Mouse (Mus musculus): ENCODE data around the gene Cc2d2a. TPM values are rescaled to one million over a fixed set of nuclear protein-coding genes. Genes with fewer than 3 reads are reported as not detected.
A peak's percentile ranks its signal among the peaks of the same experiment; 100 is the strongest.

Cc2d2a gene
- 10.5 and 11.7 TPM in 2 replicates for polyA plus RNA-seq (2015; fragmentation: Nextera tagmentation; extraction: Ambion mirVana)

DNA sequence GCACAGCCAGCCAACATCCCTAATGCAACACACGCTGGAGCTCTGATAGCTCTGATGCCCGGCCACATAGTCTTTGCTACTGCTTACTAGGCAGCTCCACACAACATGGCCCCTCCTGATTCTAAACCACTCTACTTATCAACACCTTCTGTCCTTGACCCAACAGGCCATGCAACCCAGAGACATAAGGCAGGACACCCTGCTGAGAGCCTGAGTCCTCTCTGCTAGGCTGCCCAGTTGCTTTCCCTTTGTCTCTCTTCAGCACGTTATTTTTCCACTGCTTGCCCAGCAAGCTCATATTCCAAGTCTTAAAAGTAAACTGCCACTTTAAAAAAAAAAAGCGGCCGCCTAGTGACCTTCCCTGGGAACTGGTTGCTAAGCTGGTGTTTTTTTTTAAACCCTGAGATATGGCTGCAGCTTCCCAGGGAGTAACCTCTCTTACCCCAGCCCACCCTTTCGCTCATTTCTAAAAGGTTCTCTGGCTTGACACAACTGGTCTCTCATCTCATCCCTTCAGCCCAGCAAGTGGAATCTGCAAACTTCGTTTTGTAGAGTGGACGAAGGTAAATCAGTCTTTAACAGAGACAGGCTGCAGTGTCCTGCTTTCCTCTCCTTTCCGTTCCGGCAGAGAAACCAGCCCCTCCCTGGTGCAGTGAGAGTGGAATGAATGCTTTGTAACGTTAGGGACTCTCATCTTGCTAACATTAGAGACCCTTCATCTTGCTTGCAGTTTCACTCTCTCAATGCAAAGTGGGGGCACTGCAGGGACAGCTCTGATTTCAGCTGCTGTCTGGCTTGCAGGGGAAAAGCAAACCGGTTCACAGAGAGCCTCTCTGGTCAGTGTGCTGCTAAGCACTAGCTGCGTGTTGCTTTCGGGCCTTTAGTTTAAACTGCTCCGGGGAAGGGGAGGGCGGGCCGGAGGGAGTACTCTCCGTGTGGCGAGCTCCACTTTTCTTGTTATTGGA lies at the start of gene Cc2d2a:
TSS of gene Cc2d2a (plus strand) at position 350 of the 965 bp plus-strand sequence.
- no peaks in the 10 kb centered on the region for H3K36me3 ChIP-seq
- H3K4me1 ChIP-seq: peaks cover 23% of the 10 kb centered on the region
- peak within 1 kb of the TSS; percentile 47 for H3K4me3 ChIP-seq (replicated peaks)
- peak; percentile 75 for ATAC-seq (ENCODE audit: insufficient read depth, low FRiP score, low read depth)
- H3K27ac ChIP-seq: peak within 1 kb of the TSS; percentile 90
- H3K9ac ChIP-seq: peak within 1 kb of the TSS; percentile 41
- no peaks in the 10 kb centered on the region for H3K9me3 ChIP-seq
- peak within 1 kb of the TSS; percentile 52 for H3K4me2 ChIP-seq
- H3K27me3 ChIP-seq (replicated peaks): no peaks in the 10 kb centered on the region
- 5% methylated on average over 19 of the region's 19 CpGs for WGBS

DNA sequence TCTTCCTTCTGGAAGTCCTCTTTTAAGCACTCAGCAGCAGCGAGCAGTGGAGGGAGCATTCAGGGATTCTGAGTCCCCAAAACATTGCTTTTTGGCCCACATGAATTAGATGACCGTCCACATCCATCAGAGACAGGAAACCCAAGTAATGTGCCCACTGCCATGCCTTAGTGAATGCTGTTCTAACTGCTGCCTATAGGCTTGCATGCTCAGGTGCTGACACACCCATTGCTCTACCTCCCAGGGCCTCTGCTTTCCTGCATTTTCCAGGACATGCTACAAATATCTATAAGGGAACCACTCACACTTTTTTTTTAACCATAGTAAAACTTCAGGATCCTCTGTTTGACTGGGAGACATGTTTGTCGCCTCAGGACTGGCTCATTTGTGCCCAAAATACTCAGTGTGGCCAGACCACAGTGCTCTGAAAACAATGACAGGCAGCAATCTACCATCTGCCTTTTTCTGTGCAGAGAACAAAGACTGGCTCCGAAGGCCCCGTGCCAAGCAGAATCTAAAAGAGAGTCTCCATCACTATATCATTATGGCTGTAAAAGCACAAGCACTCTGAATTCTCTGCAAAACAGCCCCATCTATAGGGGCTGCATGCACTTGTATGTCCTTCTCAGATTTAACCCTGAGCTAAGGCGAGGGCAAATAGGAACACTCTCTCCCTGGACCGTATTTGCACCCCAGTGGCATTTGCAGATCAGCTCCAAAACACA lies 40.4 kb upstream of the Cc2d2a start:
- no peak overlapping the region for H3K4me2 ChIP-seq
- H3K9me3 ChIP-seq: no peaks in the 10 kb centered on the region
- H3K27me3 ChIP-seq (replicated peaks): no peaks in the 10 kb centered on the region
- no peak overlapping the region for H3K4me3 ChIP-seq (replicated peaks)
- H3K9ac ChIP-seq: no peak overlapping the region
- no peaks in the 10 kb centered on the region for H3K4me1 ChIP-seq
- no peak overlapping the region for H3K27ac ChIP-seq
- H3K36me3 ChIP-seq: no peaks in the 10 kb centered on the region
- no peak for ATAC-seq (ENCODE audit: insufficient read depth, low FRiP score, low read depth)
- 67% methylated on average over 7 of the region's 7 CpGs for WGBS

DNA sequence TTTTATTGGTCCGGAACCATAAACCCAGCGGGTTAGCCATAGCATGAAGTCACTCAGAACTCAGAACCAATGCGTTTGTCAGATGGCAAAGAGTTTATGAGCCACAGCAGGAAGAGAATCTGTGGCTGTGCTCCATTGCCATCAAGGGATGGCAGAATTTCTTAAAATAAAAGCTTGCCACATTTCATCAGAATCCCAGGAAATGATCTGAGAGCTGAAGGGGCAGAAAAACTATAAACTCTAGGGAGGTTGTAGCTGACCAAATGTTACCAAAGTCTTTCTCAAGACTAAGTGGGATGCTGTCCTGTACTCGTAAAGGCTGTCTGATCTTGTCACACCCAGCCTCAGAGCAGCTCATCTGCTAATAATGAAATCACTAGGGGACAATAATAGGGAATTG lies 36.7 kb upstream of the Cc2d2a start:
- Histone ChIP-seq H3K4me2 (no peak overlapping the region), H3K9me3 (no peaks in the 10 kb centered on the region), H3K27ac (no peak overlapping the region), H3K27me3 (replicated peaks) (no peaks in the 10 kb centered on the region), H3K4me1 (no peaks in the 10 kb centered on the region), H3K4me3 (replicated peaks) (no peak overlapping the region), H3K36me3 (no peaks in the 10 kb centered on the region), H3K9ac (no peak overlapping the region)
- WGBS: 75% methylated on average over 4 of the region's 4 CpGs
- ATAC-seq (ENCODE audit: insufficient read depth, low FRiP score, low read depth): no peak

DNA sequence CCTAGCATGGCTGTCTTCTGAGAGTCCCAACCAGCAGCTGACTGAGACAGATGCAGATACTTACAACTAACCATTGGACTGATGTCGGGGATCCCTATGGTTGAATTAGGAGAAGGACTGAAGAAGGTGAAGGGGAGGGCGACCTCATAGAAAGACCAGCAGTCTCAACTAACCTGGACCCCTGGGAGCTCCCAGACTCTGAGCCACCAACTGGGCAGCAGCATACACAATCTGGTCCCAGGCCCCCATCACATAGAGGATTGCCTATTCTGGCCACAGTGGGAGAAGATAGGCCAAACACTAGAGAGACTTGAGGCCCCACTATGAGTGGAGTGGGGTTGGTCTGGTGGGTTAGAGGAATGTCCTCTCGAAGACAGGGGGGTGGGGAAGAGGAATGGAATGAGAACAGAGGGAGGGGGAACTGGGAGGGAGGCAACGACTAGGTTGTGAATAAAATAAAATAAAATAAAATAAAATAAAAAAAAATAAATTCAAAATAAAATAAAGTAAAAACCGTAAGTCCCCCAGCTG lies 28.0 kb upstream of the Cc2d2a start:
- H3K9ac ChIP-seq: no peak overlapping the region
- no peaks in the 10 kb centered on the region for H3K4me1 ChIP-seq
- no peak for ATAC-seq (ENCODE audit: insufficient read depth, low FRiP score, low read depth)
- no peak overlapping the region for H3K27ac ChIP-seq
- H3K27me3 ChIP-seq (replicated peaks): no peaks in the 10 kb centered on the region
- H3K4me2 ChIP-seq: no peak overlapping the region
- H3K36me3 ChIP-seq: no peaks in the 10 kb centered on the region
- H3K4me3 ChIP-seq (replicated peaks): no peak overlapping the region
- 84% methylated on average over 5 of the region's 5 CpGs for WGBS
- H3K9me3 ChIP-seq: no peaks in the 10 kb centered on the region

DNA sequence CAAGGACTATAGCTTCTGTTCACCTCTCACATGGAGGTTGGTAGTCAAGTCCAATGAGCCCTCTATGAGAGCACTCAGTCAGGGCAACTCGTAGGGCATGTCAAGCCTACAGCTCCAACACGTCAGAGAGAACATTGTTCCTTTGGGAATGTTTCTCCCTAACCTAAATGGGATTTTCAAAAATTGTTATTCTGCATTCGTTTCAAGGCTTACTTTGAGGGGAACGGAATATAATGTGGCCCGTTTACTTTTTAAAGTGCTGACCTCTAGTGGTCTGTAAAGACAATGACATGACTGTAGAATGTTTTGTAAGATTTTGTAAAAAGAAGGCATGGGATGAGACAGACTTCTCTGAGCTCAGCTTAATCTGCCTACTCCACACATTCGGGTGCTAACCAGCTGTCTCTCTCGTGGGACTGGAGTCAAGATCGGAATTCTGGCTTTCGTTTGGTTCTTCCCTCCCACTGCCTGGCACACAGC lies 27.5 kb upstream of the Cc2d2a start:
- Histone ChIP-seq H3K9me3 (no peaks in the 10 kb centered on the region), H3K27me3 (replicated peaks) (no peaks in the 10 kb centered on the region), H3K4me1 (no peaks in the 10 kb centered on the region), H3K4me3 (replicated peaks) (no peak overlapping the region), H3K9ac (no peak overlapping the region), H3K27ac (no peak overlapping the region), H3K4me2 (no peak overlapping the region), H3K36me3 (no peaks in the 10 kb centered on the region)
- ATAC-seq (ENCODE audit: insufficient read depth, low FRiP score, low read depth): no peak; the same call in 1 of the 2 replicates
- 28% methylated on average over 9 of the region's 9 CpGs for WGBS

DNA sequence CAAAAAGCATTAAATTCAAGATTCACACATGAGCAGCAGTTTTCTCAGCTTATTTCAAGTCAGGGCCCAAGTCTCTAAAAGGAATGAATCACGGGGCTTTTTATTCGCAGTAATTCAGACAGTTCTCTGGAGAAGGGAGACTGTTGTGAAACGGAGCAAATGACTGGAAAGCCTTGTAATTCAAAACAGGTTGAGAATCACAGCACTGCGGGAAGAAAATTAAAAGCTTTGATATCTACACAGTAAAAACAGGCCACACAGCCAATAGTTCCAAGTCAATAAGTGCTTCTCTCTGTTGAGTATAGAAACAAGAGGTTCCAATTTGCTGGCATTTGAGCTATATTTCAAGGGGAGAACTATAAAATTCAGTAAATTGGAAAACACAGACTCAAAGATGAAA lies 17.1 kb upstream of the Cc2d2a start:
- H3K4me3 ChIP-seq (replicated peaks): no peak overlapping the region
- H3K36me3 ChIP-seq: no peaks in the 10 kb centered on the region
- ATAC-seq (ENCODE audit: insufficient read depth, low FRiP score, low read depth): no peak
- H3K27ac ChIP-seq: no peak overlapping the region
- 69% methylated on average over 4 of the region's 4 CpGs for WGBS
- H3K27me3 ChIP-seq (replicated peaks): no peaks in the 10 kb centered on the region
- no peaks in the 10 kb centered on the region for H3K4me1 ChIP-seq
- no peaks in the 10 kb centered on the region for H3K9me3 ChIP-seq
- H3K9ac ChIP-seq: no peak overlapping the region
- no peak overlapping the region for H3K4me2 ChIP-seq

DNA sequence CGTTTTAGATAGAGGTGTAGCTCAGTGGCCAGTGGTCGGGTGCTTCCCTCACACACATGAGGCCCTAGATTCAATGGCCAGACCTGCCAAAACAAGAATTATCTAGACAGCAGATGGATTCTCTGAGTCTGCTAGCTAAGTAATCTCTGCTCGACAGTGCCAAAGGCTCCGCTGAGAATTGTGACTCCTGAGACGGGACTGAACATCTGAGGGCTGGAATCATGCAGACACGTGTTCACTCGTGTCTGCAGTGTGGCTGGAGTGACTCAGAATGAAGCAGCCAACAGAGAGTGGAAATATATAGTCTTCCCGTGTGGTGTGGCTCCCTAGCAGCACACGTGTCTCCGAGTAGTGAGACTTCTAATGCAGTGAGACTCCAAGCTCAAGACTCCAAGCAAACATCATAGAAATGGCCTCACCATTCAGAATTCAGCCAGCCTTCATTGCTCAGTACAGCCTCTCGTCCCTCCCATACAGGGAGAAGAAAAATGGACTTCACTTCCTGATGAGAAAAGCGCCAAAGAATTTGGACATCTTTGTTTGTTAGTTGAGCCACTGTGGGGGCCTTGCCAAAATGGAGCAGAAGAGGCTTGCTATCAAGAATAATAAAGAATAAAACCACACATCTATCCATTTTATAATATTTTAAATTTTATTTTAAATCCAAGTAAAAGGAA lies 14.9 kb upstream of the Cc2d2a start:
- Histone ChIP-seq H3K27me3 (replicated peaks) (no peaks in the 10 kb centered on the region), H3K4me3 (replicated peaks) (no peak overlapping the region), H3K36me3 (no peaks in the 10 kb centered on the region), H3K4me1 (no peaks in the 10 kb centered on the region), H3K9ac (no peak overlapping the region), H3K27ac (0 out of 2 replicates have a peak overlapping the region, but pooled peaks have one; percentile 35), H3K4me2 (no peak overlapping the region), H3K9me3 (no peaks in the 10 kb centered on the region)
- 64% methylated on average over 12 of the region's 12 CpGs for WGBS
- ATAC-seq (ENCODE audit: insufficient read depth, low FRiP score, low read depth): 0 out of 2 replicates have a peak, but pooled peaks have one; percentile 27

DNA sequence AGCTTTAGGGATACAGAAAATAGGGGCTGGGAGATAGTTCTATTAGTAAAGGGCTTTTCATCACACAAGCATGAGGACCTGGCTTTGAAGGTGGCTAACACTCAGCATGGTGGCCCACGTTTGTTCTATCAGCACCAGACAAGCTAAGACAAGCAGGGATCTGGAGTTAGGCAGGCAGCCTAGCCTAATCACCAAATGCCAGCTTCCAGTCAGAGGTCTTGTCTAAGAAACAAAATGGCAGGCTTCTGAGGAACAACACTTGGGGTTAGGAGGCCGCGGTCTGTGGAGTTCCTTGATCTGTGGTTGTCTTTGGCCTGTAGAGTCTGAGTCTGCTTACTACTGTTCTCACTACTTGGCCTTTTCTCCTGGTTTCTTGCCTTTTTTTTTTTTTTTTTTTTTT lies 648 bp upstream of the Cc2d2a start:
- Histone ChIP-seq H3K36me3 (no peaks in the 10 kb centered on the region), H3K27ac (peak overlapping the region; percentile 90), H3K9ac (no peak overlapping the region), H3K9me3 (no peaks in the 10 kb centered on the region), H3K4me2 (peak overlapping the region; percentile 52), H3K4me3 (replicated peaks) (no peak overlapping the region), H3K4me1 (peaks cover 23% of the 10 kb centered on the region), H3K27me3 (replicated peaks) (no peaks in the 10 kb centered on the region)
- 84% methylated on average over 3 of the region's 3 CpGs for WGBS
- ATAC-seq (ENCODE audit: insufficient read depth, low FRiP score, low read depth): no peak

DNA sequence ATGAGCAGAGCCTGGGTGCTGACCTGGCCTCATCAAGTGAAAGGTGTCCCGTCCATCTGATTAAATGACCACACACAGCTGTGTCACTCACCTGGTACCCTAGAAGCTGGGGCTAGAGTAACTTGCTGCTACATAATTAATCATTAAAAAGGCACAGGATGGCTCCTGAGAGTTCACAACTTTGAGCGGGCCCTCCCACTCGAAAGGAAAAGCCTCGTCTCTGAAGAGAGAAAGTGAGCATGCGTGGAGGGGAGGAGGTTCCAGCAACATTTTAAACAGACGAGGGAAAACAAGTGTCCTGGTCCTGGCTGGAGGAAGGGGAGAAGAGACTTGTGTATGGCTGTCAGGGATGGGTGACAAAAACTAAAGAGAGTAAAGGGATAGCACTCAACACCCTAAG lies 1.4 kb downstream of the Cc2d2a start:
- H3K9me3 ChIP-seq: no peaks in the 10 kb centered on the region
- H3K36me3 ChIP-seq: no peaks in the 10 kb centered on the region
- peak overlapping the region; percentile 59; the same call in 1 of the 2 replicates for H3K27ac ChIP-seq
- no peak overlapping the region; the same call in 1 of the 2 replicates for H3K9ac ChIP-seq
- H3K27me3 ChIP-seq (replicated peaks): no peaks in the 10 kb centered on the region
- peak overlapping the region; percentile 20 for H3K4me3 ChIP-seq (replicated peaks)
- 25% methylated on average over 6 of the region's 6 CpGs for WGBS
- no peak for ATAC-seq (ENCODE audit: insufficient read depth, low FRiP score, low read depth)
- peaks cover 23% of the 10 kb centered on the region for H3K4me1 ChIP-seq
- peak overlapping the region; percentile 52 for H3K4me2 ChIP-seq

DNA sequence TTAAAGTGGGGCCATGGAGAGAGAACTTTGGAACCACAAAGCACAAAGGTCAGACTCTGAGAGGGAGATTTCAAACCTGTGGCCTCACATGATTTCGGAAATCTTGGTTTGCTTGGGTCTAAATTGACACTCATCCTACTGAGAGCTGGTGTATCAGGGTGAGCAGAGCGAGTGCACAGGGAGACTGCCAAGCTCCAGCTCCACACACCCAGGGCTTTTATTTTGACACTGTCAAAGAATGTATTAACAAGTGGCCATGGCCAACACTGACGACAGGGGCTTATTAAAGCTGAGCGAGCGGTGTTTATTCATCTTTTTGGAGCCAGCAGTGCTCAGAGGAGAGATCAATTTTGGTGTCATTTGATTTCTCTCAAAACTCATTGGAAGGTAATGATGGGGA lies 3.0 kb downstream of the Cc2d2a start:
- Histone ChIP-seq H3K4me2 (peak overlapping the region; percentile 35), H3K27ac (no peak overlapping the region), H3K9ac (no peak overlapping the region), H3K4me1 (peaks cover 23% of the 10 kb centered on the region), H3K36me3 (no peaks in the 10 kb centered on the region), H3K9me3 (no peaks in the 10 kb centered on the region), H3K4me3 (replicated peaks) (no peak overlapping the region), H3K27me3 (replicated peaks) (no peaks in the 10 kb centered on the region)
- WGBS: 27% methylated on average over 5 of the region's 5 CpGs
- no peak for ATAC-seq (ENCODE audit: insufficient read depth, low FRiP score, low read depth)

DNA sequence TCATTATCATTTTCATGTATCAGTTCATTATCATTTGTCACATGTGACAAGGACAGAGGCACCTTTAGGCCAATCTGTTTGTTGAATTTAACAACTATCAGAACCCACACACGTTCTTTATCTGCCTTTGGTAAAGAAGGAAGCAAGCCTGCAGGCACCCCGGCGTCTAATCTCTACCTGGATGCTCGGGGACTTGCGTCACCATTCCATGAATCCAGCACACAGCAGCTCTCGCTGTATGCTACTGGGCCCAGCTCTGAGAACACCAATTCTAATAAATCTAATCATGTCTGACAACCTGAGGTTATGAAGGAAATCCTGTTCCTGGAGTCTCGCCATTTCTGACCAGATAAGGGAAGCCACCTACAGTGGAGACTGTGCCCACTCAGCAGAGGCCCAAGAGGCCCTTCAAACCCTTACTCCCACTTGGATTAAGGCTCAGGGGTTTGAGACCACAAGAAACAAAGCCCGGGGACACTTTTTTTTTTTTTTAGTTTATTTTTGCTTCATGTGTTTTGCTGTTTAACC lies 7.0 kb downstream of the Cc2d2a start:
- H3K4me1 ChIP-seq: peaks cover 14% of the 10 kb centered on the region; the same call in 1 of the 2 replicates
- WGBS: 54% methylated on average over 8 of the region's 8 CpGs
- ATAC-seq (ENCODE audit: insufficient read depth, low FRiP score, low read depth): 0 out of 2 replicates have a peak, but pooled peaks have one; percentile 23

More for the DNA sequence above, 7.0 kb downstream of the Cc2d2a start:
- Histone ChIP-seq H3K27me3 (replicated peaks) (no peaks in the 10 kb centered on the region), H3K27ac (no peak overlapping the region), H3K4me3 (replicated peaks) (no peak overlapping the region), H3K36me3 (0 out of 2 replicates have a peak, but pooled peaks cover 2% of the 10 kb centered on the region), H3K9me3 (no peaks in the 10 kb centered on the region), H3K4me2 (no peak overlapping the region), H3K9ac (no peak overlapping the region)

All from stomach, embryonic 15.5 days (tissue).